Mouse (Mus musculus): ENCODE measurements at regions not wholly inside any gene's neighbourhood (a gene's known extent, or its start where the extent isn't known, plus 50 kb on each side); places are given as distances from the start of the nearest gene placed in this dataset.
"Not testable (repeated sequence)": the region's sequence is repeated elsewhere in the genome, so short reads cannot be mapped to it uniquely, and the experiment has no call there.

- DNase-seq (ENCODE audit: extremely low spot score) = peak; percentile 85
These were observed 201.3 kb upstream of the 1700056E22Rik start for GRCm38 (mm10) chr1:184235131-184235983.

DNA sequence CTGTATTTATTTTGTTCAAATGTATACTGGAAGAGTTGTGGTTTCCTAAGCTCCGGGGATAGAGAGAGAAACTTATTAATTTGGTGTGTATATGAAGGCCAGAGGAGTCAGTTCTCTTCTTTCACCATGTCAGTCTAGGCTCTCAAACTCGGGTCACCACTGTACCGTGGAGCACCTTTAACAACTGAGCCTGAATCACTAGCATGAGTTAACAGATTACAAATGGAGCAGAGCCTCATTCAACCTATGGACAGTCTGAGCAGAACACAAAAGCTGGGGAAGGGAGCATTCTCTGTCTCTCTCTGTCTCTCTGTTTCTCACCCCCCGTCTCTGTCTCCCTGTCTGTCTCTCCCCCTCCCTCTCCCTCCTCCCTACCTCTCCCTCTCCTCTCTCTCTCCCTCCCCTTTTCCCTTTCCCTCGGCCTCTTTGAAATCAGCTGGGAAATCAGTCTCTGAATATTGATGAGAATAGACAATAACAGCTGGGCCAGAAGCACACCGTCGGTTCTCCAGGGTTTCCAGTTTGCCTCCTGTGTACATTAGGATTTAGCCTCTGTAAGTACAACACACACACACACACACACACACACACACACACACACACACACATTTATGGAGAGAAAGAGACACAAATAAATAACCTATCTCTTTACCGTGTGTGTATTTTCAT, 200.4 kb upstream of the 1700056E22Rik start:
- no peak for DNase-seq (ENCODE audit: extremely low spot score)

DNA sequence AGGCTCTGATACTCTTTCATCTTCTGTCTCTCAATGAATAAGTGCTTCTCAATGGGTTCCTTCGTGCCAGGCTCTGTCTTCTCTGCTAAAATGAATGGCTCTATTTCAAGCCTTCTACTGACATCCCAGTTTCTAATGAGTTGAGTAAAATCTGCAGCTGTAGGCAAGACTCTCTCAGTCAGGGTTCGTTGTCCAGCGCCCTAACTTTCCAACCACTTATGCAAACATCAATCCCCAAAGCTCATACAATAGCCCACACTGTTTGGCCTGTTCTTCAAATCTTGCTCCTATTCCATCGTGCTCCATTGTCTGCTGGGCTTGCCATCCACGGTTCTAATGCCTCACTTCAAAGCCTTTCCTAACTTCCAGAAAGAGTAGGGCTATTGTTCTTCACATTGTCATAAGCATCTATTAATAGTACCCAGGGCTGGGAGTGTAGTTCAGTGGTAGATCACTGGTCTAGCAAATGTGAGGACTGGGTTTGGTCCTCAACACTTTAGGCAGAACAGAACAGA, 199.7 kb upstream of the 1700056E22Rik start:
- no peak for DNase-seq (ENCODE audit: extremely low spot score)

DNA sequence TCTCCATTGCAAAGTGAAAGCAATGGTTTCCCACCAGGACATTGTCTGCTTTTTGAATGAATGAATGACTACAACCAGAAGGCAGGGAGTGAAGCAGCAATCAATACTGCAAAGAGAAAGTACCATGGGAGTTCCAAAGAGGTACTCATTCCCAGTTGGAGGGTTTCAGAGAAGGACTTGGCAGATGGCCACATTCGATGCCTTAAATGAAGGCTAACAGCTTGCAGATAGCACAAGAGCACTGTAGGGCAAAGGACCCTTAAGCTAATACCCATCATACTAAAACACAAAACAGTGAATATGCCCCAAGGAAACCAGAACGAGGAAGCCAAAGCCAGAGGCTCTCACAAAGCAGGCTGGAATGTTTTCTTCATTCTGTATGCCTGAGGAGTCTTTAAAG, 188.2 kb upstream of the 1700056E22Rik start:
- no peak for DNase-seq (ENCODE audit: extremely low spot score)

DNA sequence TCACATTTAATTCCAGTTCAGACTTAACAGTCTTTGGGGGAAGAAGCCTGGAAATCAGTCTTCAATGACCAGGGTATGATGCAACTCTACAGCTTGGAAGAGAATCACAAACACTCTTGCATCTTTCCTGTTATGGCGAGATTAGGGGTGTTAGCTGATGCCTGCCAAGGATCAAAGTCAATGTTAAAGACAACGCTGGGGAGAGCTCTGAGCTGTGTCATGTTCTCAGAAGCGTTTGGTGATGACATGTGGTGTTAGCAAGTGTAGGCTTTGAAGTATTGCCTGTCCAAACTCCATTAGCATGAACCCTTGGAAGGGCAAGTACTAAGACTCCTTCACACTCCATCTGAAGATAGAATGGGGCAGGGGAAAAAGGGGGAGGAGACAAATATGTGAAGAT, 187.7 kb upstream of the 1700056E22Rik start:
- no peak for DNase-seq (ENCODE audit: extremely low spot score)

GRCm38 (mm10) chr1:184197272-184197671, 163.2 kb upstream of the 1700056E22Rik start:
- DNase-seq (ENCODE audit: extremely low spot score) = no peak

DNA sequence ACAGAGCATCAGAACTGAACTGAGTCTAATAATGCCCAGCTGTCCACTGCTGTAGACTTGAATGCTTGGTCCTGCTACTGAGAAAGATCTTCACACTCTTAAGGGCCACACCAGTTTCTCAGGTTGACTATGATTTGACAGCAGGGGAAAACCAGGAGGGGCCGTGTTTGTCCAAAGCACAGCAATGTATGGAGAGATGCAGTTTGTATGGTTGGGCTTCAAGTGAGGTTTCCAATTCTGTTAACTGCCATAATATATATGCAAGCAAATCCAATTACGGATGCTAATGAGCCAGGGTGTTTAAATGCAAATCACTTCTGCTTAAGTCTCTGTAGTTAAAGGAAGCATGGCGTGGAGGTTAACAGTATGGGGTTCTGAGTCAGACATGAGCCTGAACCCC, 157.2 kb upstream of the 1700056E22Rik start:
- no peak for DNase-seq (ENCODE audit: extremely low spot score)

DNA sequence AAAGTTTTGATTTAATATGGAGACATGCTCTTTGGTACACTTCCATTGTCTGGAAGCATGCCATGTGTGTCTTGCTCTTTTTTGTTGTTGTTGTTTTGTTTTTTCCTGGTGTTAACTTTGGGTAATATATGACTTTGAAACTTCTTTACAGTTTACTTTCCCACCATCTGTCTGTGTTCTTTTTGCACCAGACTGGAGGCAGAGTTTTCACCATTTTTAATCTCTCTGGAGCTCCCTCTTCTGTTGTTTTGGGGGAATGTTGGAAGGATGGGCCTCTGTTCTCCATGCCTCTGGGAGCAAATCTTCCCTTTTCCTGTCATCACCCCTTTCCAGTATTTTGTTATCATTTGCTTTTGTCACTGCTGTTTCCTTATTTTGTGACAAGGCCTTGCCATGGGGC, 153.5 kb upstream of the 1700056E22Rik start:
- DNase-seq (ENCODE audit: extremely low spot score) = no peak

DNA sequence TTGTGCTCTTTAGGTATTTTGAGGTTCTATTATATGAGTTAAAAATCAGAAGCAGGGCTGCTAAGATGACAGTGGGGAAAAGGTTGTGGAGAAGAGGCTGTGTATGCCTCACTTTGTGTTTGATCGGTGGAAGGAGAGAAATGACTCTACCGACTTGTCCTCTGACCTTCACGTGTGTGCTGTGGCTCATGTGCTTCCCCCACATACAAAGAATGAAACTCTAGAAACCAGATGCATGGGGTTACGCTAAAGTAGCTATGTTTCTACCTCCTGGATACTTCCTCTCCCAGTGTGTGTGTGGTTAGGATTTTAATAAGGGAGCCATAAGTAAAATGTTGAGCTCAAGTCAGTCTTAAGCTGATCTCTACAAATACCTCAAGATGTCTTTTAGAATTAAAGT, 148.1 kb upstream of the 1700056E22Rik start:
- DNase-seq (ENCODE audit: extremely low spot score) = no peak

DNA sequence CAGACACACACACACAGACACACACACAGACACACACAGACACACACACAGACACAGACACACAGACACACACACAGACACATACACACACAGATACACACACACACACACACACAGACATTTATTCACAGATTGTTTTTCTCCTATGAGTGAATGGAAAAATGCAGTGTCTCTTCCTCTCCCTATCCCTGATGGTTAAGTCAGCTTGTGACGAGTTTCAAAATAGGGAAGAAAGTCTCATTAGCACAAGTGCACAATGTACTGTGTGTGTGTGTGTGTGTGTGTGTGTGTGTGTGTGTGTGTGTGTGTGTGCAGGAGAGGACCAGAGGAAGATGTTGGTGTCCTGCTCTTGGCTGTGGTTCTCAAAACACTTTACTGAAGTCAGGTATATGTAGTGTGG, 140.3 kb upstream of the 1700056E22Rik start:
- not testable (repeated sequence) for DNase-seq (ENCODE audit: extremely low spot score)

- no peak for DNase-seq (ENCODE audit: extremely low spot score)
These were observed 139.6 kb upstream of the 1700056E22Rik start for GRCm38 (mm10) chr1:184173739-184174138.

GRCm38 (mm10) chr1:184172986-184173385, 138.9 kb upstream of the 1700056E22Rik start:
- no peak for DNase-seq (ENCODE audit: extremely low spot score)

GRCm38 (mm10) chr1:184171601-184172000, 137.5 kb upstream of the 1700056E22Rik start:
- no peak for DNase-seq (ENCODE audit: extremely low spot score)

GRCm38 (mm10) chr1:184170926-184171325, 136.8 kb upstream of the 1700056E22Rik start:
- no peak for DNase-seq (ENCODE audit: extremely low spot score)

DNA sequence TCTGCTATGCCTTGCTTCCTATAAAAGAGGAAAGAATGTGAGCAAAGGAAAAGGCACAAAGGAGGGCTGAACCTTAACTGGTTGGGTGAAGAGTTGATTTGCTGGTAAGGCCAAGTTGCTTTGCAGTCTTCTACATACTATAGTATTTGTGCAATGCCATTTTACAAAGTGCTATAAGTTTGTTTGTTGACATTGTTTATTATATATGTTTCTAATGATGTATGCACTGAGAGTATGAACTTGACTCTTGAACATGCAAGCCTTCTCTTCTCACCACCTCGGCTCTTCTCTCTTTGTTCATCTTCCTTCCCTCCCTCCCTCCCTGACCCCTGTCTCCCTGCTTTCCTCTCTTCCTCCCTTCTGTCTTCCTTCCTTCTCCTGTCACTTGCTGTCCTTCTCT, 135.9 kb upstream of the 1700056E22Rik start:
- no peak for DNase-seq (ENCODE audit: extremely low spot score)

- DNase-seq (ENCODE audit: extremely low spot score) = no peak
These were observed 135.1 kb upstream of the 1700056E22Rik start for GRCm38 (mm10) chr1:184169034-184169783.

DNA sequence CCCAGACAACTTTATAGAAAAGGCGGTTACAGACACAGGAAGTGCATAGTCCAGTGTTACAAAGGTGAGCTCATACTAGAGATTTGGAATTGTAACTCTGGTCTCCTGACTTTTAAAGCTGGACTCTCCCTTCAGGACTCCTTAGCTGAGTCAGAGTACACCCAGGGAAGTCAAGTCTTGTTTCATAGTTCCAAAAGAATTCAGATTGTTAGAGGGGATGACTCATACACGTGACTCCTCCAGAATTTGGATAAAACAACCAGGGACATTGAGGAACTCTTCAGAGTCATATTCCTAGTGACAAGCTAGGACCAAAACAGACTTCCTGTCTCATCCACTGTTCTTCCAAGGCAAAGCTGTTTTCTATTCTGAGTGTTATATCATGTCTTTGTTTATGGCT, 132.8 kb upstream of the 1700056E22Rik start:
- DNase-seq (ENCODE audit: extremely low spot score) = no peak

DNA sequence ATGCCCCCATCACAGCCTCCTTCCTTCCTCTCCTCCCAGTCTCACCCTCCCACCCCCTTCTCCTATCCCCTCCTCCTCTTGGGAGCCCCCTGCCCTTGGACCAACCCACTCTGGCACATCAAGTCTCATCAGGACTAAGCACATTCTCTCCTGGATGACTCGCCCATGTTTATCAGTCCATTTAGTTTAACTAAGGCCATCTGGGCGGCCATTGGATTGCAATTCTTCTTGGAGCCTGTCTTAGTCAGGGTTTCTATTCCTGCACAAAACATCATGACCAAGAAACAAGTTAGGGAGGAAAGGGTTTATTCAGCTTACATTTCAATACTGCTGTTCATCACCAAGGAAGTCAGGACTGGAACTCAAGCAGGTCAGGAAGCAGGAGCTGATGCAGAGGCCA, 128.4 kb upstream of the 1700056E22Rik start:
- DNase-seq (ENCODE audit: extremely low spot score) = not testable (repeated sequence)

GRCm38 (mm10) chr1:184147713-184148112, 113.6 kb upstream of the 1700056E22Rik start:
- DNase-seq (ENCODE audit: extremely low spot score) = no peak

DNA sequence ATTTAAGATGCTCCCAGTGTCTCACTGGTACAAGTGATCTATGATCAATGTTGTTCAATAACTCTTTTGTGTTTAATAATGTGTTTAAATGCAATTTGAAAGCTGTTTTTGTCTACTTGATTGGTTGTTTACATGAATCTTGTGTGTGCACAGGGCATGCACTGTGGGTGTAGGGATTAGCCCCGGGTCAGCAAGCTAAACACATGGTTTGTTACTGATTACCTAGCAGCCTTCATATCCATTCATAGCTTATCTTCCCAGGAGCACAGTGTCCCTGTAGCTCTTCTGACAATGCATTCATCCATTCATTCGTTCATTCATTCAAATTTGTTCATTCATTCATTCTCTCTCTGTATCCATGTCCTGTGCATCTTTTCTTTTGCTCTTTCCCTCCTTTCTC, 108.9 kb upstream of the 1700056E22Rik start:
- no peak for DNase-seq (ENCODE audit: extremely low spot score)

- DNase-seq (ENCODE audit: extremely low spot score) = no peak
These were observed 106.4 kb upstream of the 1700056E22Rik start for GRCm38 (mm10) chr1:184140486-184140885.

- no peak for DNase-seq (ENCODE audit: extremely low spot score)
These were observed 106.0 kb upstream of the 1700056E22Rik start for GRCm38 (mm10) chr1:184140082-184140481.

Data from embryo, embryonic 9.5 days (tissue).